Mouse (Mus musculus): Measurements from ENCODE around the gene Dennd2c. TPM values are rescaled to one million over a fixed set of nuclear protein-coding genes. Genes with fewer than 3 reads are reported as not detected.
A peak's percentile ranks its signal among the peaks of the same experiment; 100 is the strongest.
"Not testable (repeated sequence)": the region's sequence is repeated elsewhere in the genome, so short reads cannot be mapped to it uniquely, and the experiment has no call there.

Gene Dennd2c
- total RNA-seq, 2 experiments from 2014 or later, result 3.6 to 4.3 TPM

GRCm38 (mm10) chr3:103171505-103172267, 69.3 kb downstream of the Dennd2c start, which contains the start of gene Bcas2:
Bcas2 (plus strand) TSS chr3:103171655.
- DNase-seq, result peak; percentile 99

GRCm38 (mm10) chr3:103172615-103173014, 70.2 kb downstream of the Dennd2c start:
- no peak for DNase-seq

GRCm38 (mm10) chr3:103176740-103177139, 74.3 kb downstream of the Dennd2c start:
- DNase-seq, result no peak

- no peak for DNase-seq
These were observed 77.1 kb downstream of the Dennd2c start for GRCm38 (mm10) chr3:103179527-103179926.

- DNase-seq, result no peak
These were observed 78.8 kb downstream of the Dennd2c start for GRCm38 (mm10) chr3:103181171-103181570.

- DNase-seq, result no peak
These were observed 80.4 kb downstream of the Dennd2c start for GRCm38 (mm10) chr3:103182821-103183220.

- not testable (repeated sequence) for DNase-seq
These were observed 82.1 kb downstream of the Dennd2c start for GRCm38 (mm10) chr3:103184467-103184866.

GRCm38 (mm10) chr3:103188451-103188850, 86.0 kb downstream of the Dennd2c start:
- no peak for DNase-seq

GRCm38 (mm10) chr3:103188856-103189255, 86.5 kb downstream of the Dennd2c start:
- no peak for DNase-seq

GRCm38 (mm10) chr3:103192161-103192560, 89.8 kb downstream of the Dennd2c start:
- no peak for DNase-seq

GRCm38 (mm10) chr3:103193186-103193585, 90.8 kb downstream of the Dennd2c start:
- no peak for DNase-seq

GRCm38 (mm10) chr3:103196320-103196823, 94.0 kb downstream of the Dennd2c start:
- no peak for DNase-seq

GRCm38 (mm10) chr3:103199386-103199785, 97.0 kb downstream of the Dennd2c start:
- no peak for DNase-seq

GRCm38 (mm10) chr3:103201105-103201504, 98.7 kb downstream of the Dennd2c start:
- not testable (repeated sequence) for DNase-seq

- DNase-seq, result no peak
These were observed 101.2 kb downstream of the Dennd2c start for GRCm38 (mm10) chr3:103203554-103203953.

- no peak for DNase-seq
These were observed 102.0 kb downstream of the Dennd2c start for GRCm38 (mm10) chr3:103204445-103204844.

- DNase-seq, result no peak
These were observed 104.0 kb downstream of the Dennd2c start for GRCm38 (mm10) chr3:103206393-103206792.

- no peak for DNase-seq
These were observed 105.3 kb downstream of the Dennd2c start for GRCm38 (mm10) chr3:103207749-103208148.

GRCm38 (mm10) chr3:103208237-103208636, 105.8 kb downstream of the Dennd2c start:
- no peak for DNase-seq

- no peak for DNase-seq
These were observed 108.7 kb downstream of the Dennd2c start for GRCm38 (mm10) chr3:103211101-103211500.

- no peak for DNase-seq
These were observed 109.7 kb downstream of the Dennd2c start for GRCm38 (mm10) chr3:103212142-103212541.

GRCm38 (mm10) chr3:103213537-103213936, 111.1 kb downstream of the Dennd2c start:
- DNase-seq, result no peak

- no peak for DNase-seq
These were observed 112.3 kb downstream of the Dennd2c start for GRCm38 (mm10) chr3:103214593-103215285.
